Mouse (Mus musculus) C2C12 (cell line): Measurements from ENCODE around the gene Ythdf1.

ENCODE experiments used
- CTCF ChIP-seq: IDR thresholded peaks from one replicate; pipeline ENCODE4 v1.5.1; 2011; ENCODE audit not compliant: control insufficient read depth, insufficient read depth, insufficient read length
- FOSL1 ChIP-seq: IDR thresholded peaks from one replicate; pipeline ENCODE4 v1.8.0; 2011; ENCODE audit warnings: mild to moderate bottlenecking, low read length; ENCODE audit not compliant: poor library complexity, insufficient read depth, severe bottlenecking
- MYOG ChIP-seq: IDR thresholded peaks from one replicate; pipeline ENCODE4 v1.6.1; 2011; ENCODE audit not compliant: control insufficient read depth, insufficient read length; ENCODE audit errors: extremely low read depth
- USF1 ChIP-seq: IDR thresholded peaks from one replicate; pipeline ENCODE4 v1.6.1; 2011; ENCODE audit warnings: low read depth, mild to moderate bottlenecking, control low read depth, moderate library complexity

GRCm38 (mm10) chr2:180861561-180861960, 59.2 kb downstream of the Ythdf1 start:
- TF ChIP-seq CTCF (no peak), MYOG (no peak), FOSL1 (no peak), USF1 (no peak)
